Mouse (Mus musculus) liver, embryonic 14.5 days (tissue): ENCODE data around the gene V1ra8. TPM values are rescaled to one million over a fixed set of nuclear protein-coding genes. Genes with fewer than 3 reads are reported as not detected.

ENCODE experiments used
- ATAC-seq: fragments of 200-750 bp; cut with Nextera tagmentation; 2 replicates; pipeline ENCODE4 v1.8.0; 2017; ENCODE audit warnings: moderate number of reproducible peaks, mild to moderate bottlenecking, moderate library complexity; ENCODE audit not compliant: insufficient read depth
- DNase-seq, 3 experiments: peaks; one replicate each; pipeline ENCODE4 v3.0.0-alpha.2; 2012 to 2013; ENCODE audit warnings: low read depth in 3 of 3, low spot score in 3 of 3
- H3K27ac ChIP-seq: fragments of 300-500 bp; sonication (generic); 2 replicates; pipeline ENCODE4 v1.5.1; 2014; ENCODE audit warnings: moderate library complexity, mild to moderate bottlenecking, control low read depth, inconsistent platforms
- H3K27me3 ChIP-seq: fragments of 300-500 bp; sonication (generic); 2 replicates; pipeline ENCODE4 v1.6.1; 2014; ENCODE audit warnings: mild to moderate bottlenecking, low read length, moderate library complexity; ENCODE audit not compliant: control insufficient read depth, insufficient read depth
- H3K36me3 ChIP-seq: fragments of 300-500 bp; sonication (generic); replicated peaks from 2 replicates; pipeline ENCODE4 v1.6.1; 2014; ENCODE audit warnings: low read depth; ENCODE audit not compliant: control insufficient read depth, insufficient read depth
- H3K4me1 ChIP-seq, 2 experiments: fragments of 200-500 bp in 1 of 2; fragments of 300-500 bp in 1 of 2; sonication (generic) in 1 of 2; replicated peaks; 2 replicates each; pipeline ENCODE4 v1.6.1; 2012 to 2014; ENCODE audit warnings: antibody characterized with exemption in 1 of 2, inconsistent platforms in 1 of 2, low read length in 1 of 2; ENCODE audit not compliant: control insufficient read depth in 2 of 2, insufficient read depth in 2 of 2
- H3K4me2 ChIP-seq: fragments of 300-500 bp; sonication (generic); 2 replicates; pipeline ENCODE4 v1.6.1; 2014; ENCODE audit warnings: low read depth, mild to moderate bottlenecking, control low read depth, moderate library complexity
- H3K4me3 ChIP-seq, 2 experiments: fragments of 200-500 bp in 1 of 2; fragments of 300-500 bp in 1 of 2; sonication (generic) in 1 of 2; 2 replicates each; pipeline ENCODE4 v1.5.1; 2012 to 2014; ENCODE audit warnings: low read depth in 2 of 2, low read length in 2 of 2, mild to moderate bottlenecking in 2 of 2, control low read depth in 1 of 2, inconsistent platforms in 1 of 2, moderate library complexity in 1 of 2; ENCODE audit not compliant: insufficient read depth in 1 of 2
- H3K9ac ChIP-seq: fragments of 300-500 bp; sonication (generic); replicated peaks from 2 replicates; pipeline ENCODE4 v1.6.1; 2014; ENCODE audit warnings: mild to moderate bottlenecking, control low read depth, moderate library complexity
- H3K9me3 ChIP-seq: fragments of 300-500 bp; sonication (generic); 2 replicates; pipeline ENCODE4 v1.6.1; 2016; ENCODE audit warnings: low read length, mixed read lengths; ENCODE audit not compliant: control insufficient read depth
- CTCF ChIP-seq: IDR thresholded peaks from 2 replicates; pipeline ENCODE4 v1.5.1; 2016; ENCODE audit warnings: antibody characterized with exemption, low read depth, control low read depth
- EP300 ChIP-seq: IDR thresholded peaks from 2 replicates; pipeline ENCODE4 v1.6.1; 2016; ENCODE audit warnings: antibody characterized with exemption, low read depth
- WGBS: fragments of 180-500 bp; shearing (Covaris S2); extraction: QIAGEN DNeasy Blood & Tissue Kit; methylation state at CpG from one replicate; pipeline ENCODE4 v1.1.7; 2014; ENCODE audit not compliant: insufficient replicate concordance; 5-methylcytosine and 5-hydroxymethylcytosine counted together
- polyA plus RNA-seq, 2 experiments: library from polyadenylated mRNA; depleted of rRNA in 1 of 2; stranded (reverse) in 1 of 2; unstranded in 1 of 2; fragments of >200 nt; fragmentation: Nextera tagmentation in 1 of 2; extraction: Ambion mirVana in 1 of 2; gene quantifications; 2 replicates each; pipeline versions ENCODE4 v1.2.1 to v1.2.3; 2012 to 2014

V1ra8 gene
- polyA plus RNA-seq, 2 experiments = not detected

DNA sequence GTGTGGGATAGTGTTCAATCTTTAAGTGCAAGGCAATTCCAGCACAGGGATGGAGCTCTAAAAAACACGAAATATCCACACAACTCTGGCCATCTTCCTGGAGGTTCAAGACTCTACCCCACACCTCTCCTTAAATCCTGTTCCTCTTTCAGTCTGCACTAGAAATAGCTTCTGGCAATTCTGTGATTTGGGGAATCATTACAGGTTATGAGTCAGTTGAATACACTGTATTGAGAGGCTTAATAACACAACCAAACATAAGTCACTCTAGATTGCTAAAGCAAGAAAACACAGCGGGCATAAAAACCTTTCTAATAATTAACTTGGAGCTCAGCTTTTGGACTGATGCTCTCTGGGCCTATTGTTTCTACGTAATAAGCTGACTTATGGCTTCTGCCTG lies 41.4 kb downstream of the V1ra8 start:
- WGBS = 44% methylated on average over 3 of the region's 3 CpGs
- H3K9ac ChIP-seq = no peak overlapping the region

DNA sequence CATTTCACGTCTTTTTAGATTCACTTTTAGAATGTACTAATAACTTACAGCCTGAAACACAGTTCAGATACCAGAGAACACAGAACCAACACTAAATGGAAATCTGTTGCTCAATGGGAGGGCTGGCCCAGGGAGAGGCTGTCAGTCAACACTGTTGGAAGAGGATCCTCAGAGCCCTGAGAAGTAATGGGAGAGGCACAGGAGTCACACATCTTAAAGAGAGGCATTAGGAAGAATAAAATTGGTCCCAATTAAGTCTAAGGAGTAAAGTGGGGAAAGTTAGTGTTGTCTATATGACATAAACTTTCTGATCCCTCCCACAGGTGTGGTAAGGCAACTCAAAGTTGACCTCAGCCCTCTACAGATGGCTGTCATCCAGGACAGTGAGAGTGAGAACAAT lies 43.4 kb downstream of the V1ra8 start, which contains the start of gene Vmn1r54:
TSS of gene Vmn1r54 (plus strand) at position 301 of the 400 bp plus-strand sequence.
- Histone ChIP-seq H3K27ac (no peak within 1 kb of the TSS), H3K4me2 (no peak within 1 kb of the TSS), H3K9me3 (no peaks in the 10 kb centered on the region), H3K4me3 (no peak within 1 kb of the TSS), H3K27me3 (no peaks in the 10 kb centered on the region), H3K9ac (no peak within 1 kb of the TSS), H3K36me3 (no peaks in the 10 kb centered on the region), H3K4me1 (no peaks in the 10 kb centered on the region)
- DNase-seq (no peak), ATAC-seq (no peak)
- TF ChIP-seq CTCF = no peak
- no peak for TF ChIP-seq EP300
- WGBS = 35% methylated on average over 1 of the region's 1 CpGs

More for the DNA sequence above, 41.4 kb downstream of the V1ra8 start:
- DNase-seq = no peak
- H3K27me3 ChIP-seq = no peaks in the 10 kb centered on the region
- no peaks in the 10 kb centered on the region for H3K4me1 ChIP-seq
- ATAC-seq = no peak
- H3K4me2 ChIP-seq = no peak overlapping the region
- H3K9me3 ChIP-seq = no peaks in the 10 kb centered on the region
- no peak for TF ChIP-seq EP300
- TF ChIP-seq CTCF = no peak
- H3K4me3 ChIP-seq = no peak overlapping the region
- no peaks in the 10 kb centered on the region for H3K36me3 ChIP-seq
- no peak overlapping the region for H3K27ac ChIP-seq

Other genes starting within 250 kb of the V1ra8 start
- gene Vmn1r46, start 233.5 kb upstream of the V1ra8 start, polyA plus RNA-seq (2012; rRNA removed) = not detected in 2 replicates
- gene Vmn1r46, start 233.5 kb upstream of the V1ra8 start, polyA plus RNA-seq (2014; fragmentation: Nextera tagmentation; extraction: Ambion mirVana) = not detected in 2 replicates
- gene Vmn1r47, start 186.6 kb upstream of the V1ra8 start, polyA plus RNA-seq (2012; rRNA removed) = not detected in 2 replicates
- not detected in 2 replicates for gene Vmn1r47, start 186.6 kb upstream of the V1ra8 start, polyA plus RNA-seq (2014; fragmentation: Nextera tagmentation; extraction: Ambion mirVana)
- gene Vmn1r48, start 166.0 kb upstream of the V1ra8 start, polyA plus RNA-seq (2012; rRNA removed) = not detected in 2 replicates
- not detected in 2 replicates for gene Vmn1r48, start 166.0 kb upstream of the V1ra8 start, polyA plus RNA-seq (2014; fragmentation: Nextera tagmentation; extraction: Ambion mirVana)
- gene Vmn1r49, start 124.3 kb upstream of the V1ra8 start, polyA plus RNA-seq (2012; rRNA removed) = not detected in 2 replicates
- not detected in 2 replicates for gene Vmn1r49, start 124.3 kb upstream of the V1ra8 start, polyA plus RNA-seq (2014; fragmentation: Nextera tagmentation; extraction: Ambion mirVana)
- gene Vmn1r50, start 101.4 kb upstream of the V1ra8 start, polyA plus RNA-seq (2012; rRNA removed) = not detected in 2 replicates
- not detected in 2 replicates for gene Vmn1r50, start 101.4 kb upstream of the V1ra8 start, polyA plus RNA-seq (2014; fragmentation: Nextera tagmentation; extraction: Ambion mirVana)
- gene Vmn1r51, start 80.2 kb upstream of the V1ra8 start, polyA plus RNA-seq (2012; rRNA removed) = not detected in 2 replicates
- gene Vmn1r51, start 80.2 kb upstream of the V1ra8 start, polyA plus RNA-seq (2014; fragmentation: Nextera tagmentation; extraction: Ambion mirVana) = not detected in 2 replicates
- gene Vmn1r52, start 28.0 kb upstream of the V1ra8 start, polyA plus RNA-seq (2012; rRNA removed) = not detected in 2 replicates
- gene Vmn1r52, start 28.0 kb upstream of the V1ra8 start, polyA plus RNA-seq (2014; fragmentation: Nextera tagmentation; extraction: Ambion mirVana) = not detected in 2 replicates
- gene Vmn1r53, start 21.6 kb downstream of the V1ra8 start, polyA plus RNA-seq (2012; rRNA removed) = not detected in 2 replicates
- not detected in 2 replicates for gene Vmn1r53, start 21.6 kb downstream of the V1ra8 start, polyA plus RNA-seq (2014; fragmentation: Nextera tagmentation; extraction: Ambion mirVana)
- not detected in 2 replicates for gene Vmn1r54, start 43.5 kb downstream of the V1ra8 start, polyA plus RNA-seq (2012; rRNA removed)
- gene Vmn1r54, start 43.5 kb downstream of the V1ra8 start, polyA plus RNA-seq (2014; fragmentation: Nextera tagmentation; extraction: Ambion mirVana) = not detected in 2 replicates
- gene BC048671, start 98.4 kb downstream of the V1ra8 start, polyA plus RNA-seq (2012; rRNA removed) = not detected in 2 replicates
- not detected in 2 replicates for gene BC048671, start 98.4 kb downstream of the V1ra8 start, polyA plus RNA-seq (2014; fragmentation: Nextera tagmentation; extraction: Ambion mirVana)
- gene Chst13, start 122.4 kb downstream of the V1ra8 start, polyA plus RNA-seq (2012; rRNA removed) = 9.0 and 9.1 TPM in 2 replicates
- gene Chst13, start 122.4 kb downstream of the V1ra8 start, polyA plus RNA-seq (2014; fragmentation: Nextera tagmentation; extraction: Ambion mirVana) = 14.3 and 14.6 TPM in 2 replicates
- 14.6 and 17.5 TPM in 2 replicates for gene Uroc1, start 130.5 kb downstream of the V1ra8 start, polyA plus RNA-seq (2012; rRNA removed)
- gene Uroc1, start 130.5 kb downstream of the V1ra8 start, polyA plus RNA-seq (2014; fragmentation: Nextera tagmentation; extraction: Ambion mirVana) = 9.6 and 11.5 TPM in 2 replicates
- 3.0 and 3.3 TPM in 2 replicates for gene Zxdc, start 166.7 kb downstream of the V1ra8 start, polyA plus RNA-seq (2012; rRNA removed)
- gene Zxdc, start 166.7 kb downstream of the V1ra8 start, polyA plus RNA-seq (2014; fragmentation: Nextera tagmentation; extraction: Ambion mirVana) = 3.0 and 3.9 TPM in 2 replicates
- 0.01 and 0.18 TPM in 2 replicates for gene Cfap100, start 226.0 kb downstream of the V1ra8 start, polyA plus RNA-seq (2012; rRNA removed)
- gene Cfap100, start 226.0 kb downstream of the V1ra8 start, polyA plus RNA-seq (2014; fragmentation: Nextera tagmentation; extraction: Ambion mirVana) = 0.06 TPM in 1 of 2 replicates, not detected in the other